In the genomic region with DNA sequence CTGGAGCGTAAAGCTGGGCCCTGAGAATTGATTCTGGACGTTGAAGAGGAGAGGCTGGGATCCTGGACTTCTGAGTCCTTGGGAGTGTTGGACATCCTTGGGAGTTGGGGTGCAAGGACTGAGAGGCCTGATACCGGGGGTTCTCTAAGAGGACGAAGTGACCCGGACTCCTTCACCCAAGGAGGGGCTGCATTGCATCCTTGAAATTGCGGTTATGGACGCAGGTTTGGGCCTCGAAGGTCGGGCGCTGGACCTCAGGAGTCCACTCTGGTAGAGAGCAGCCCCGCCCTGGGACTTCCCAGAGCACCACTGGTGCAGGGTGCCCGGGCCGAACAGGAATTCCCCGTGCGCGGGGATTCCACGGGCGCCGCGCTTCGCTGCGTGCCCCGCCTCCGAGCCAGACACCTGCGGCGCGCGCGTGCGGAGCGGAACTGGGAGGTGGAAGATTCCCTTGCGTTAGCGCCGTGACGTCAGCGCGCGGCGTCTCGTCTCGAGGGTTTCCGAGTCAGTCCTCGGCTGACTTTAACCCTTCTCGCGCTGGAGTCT, we compare ENCODE assay signal across 9 mouse cellular contexts. TPM values are rescaled to one million over a fixed set of nuclear protein-coding genes. Genes with fewer than 3 reads are reported as not detected.
DNase-seq lines count a peak whose midpoint lies in the region; ATAC-seq lines count a peak whose summit lies in the region.
"Had no signal": no experiment of that assay in that cellular context is flagged by ENCODE, and none has a peak within 500 bp of the region (broad histone marks: within the 10 kb centered on the region; RNA-seq: fewer than 3 reads in every experiment).

No protein-coding gene starts in this region.

- under 1% methylated on average over 45 of the region's 45 CpGs for WGBS in heart, embryonic 15.5 days
- WGBS in liver, embryonic 12.5 days (ENCODE audit: insufficient replicate concordance) = under 1% methylated on average over 45 of the region's 45 CpGs

- H3K36me3 ChIP-seq in heart, embryonic 15.5 days = 0 out of 2 replicates have a peak, but pooled peaks cover 4% of the 10 kb centered on the region
- H3K36me3 ChIP-seq in liver, embryonic 12.5 days = peaks cover 29% of the 10 kb centered on the region
- H3K36me3 ChIP-seq in splenic B cell, adult 2 months (ENCODE audit: control insufficient read depth, insufficient read depth, low read length, poor library complexity, severe bottlenecking) = peaks cover 29% of the 10 kb centered on the region

- peak overlapping the region; percentile 94 for H3K4me2 ChIP-seq in heart, embryonic 15.5 days
- peak overlapping the region; percentile 95 for H3K4me2 ChIP-seq in liver, embryonic 12.5 days

- peaks cover 8% of the 10 kb centered on the region; the same call in 1 of the 2 replicates for H3K27me3 ChIP-seq in heart, embryonic 15.5 days
- peaks cover 10% of the 10 kb centered on the region; the same call in 1 of the 2 replicates for H3K27me3 ChIP-seq in liver, embryonic 12.5 days (replicated peaks)
- no peaks in the 10 kb centered on the region for H3K27me3 ChIP-seq in splenic B cell, adult 2 months (ENCODE audit: control insufficient read depth, insufficient read depth, low read length, poor library complexity, severe bottlenecking)

- peak overlapping the region; percentile 40 for H3K9ac ChIP-seq in heart, embryonic 15.5 days
- peak overlapping the region; percentile 60 for H3K9ac ChIP-seq in liver, embryonic 12.5 days

- peak; percentile 88 to 93 for DNase-seq in CD8-positive naive resting alpha-beta T cell, adult 2 months (ENCODE audit: low read depth in 2 of 2, low spot score in 2 of 2)
- DNase-seq in c-Kit-negative CD71-positive TER-119-positive erythroid progenitor cells, embryonic 14.5 days (ENCODE audit: low read depth, low spot score) = peak; percentile 21
- DNase-seq in fibroblast of lung, adult 2 months (ENCODE audit: low read depth) = peak; percentile 27
- DNase-seq in kidney, postnatal 14 days = peak; percentile 89
- DNase-seq in naive thymus-derived CD4-positive, alpha-beta T cell, adult 2 months (ENCODE audit: low read depth) = peak; percentile 98
- peak; percentile 99 for DNase-seq in splenic B cell, adult 2 months (ENCODE audit: low read depth, low spot score)

- H3K4me1 ChIP-seq in heart, embryonic 15.5 days (replicated peaks) = peaks cover 18% of the 10 kb centered on the region
- H3K4me1 ChIP-seq in liver, embryonic 12.5 days = peaks cover 42% of the 10 kb centered on the region

- H3K9me3 ChIP-seq in heart, embryonic 15.5 days (replicated peaks) = no peaks in the 10 kb centered on the region
- no peaks in the 10 kb centered on the region for H3K9me3 ChIP-seq in liver, embryonic 12.5 days (replicated peaks)

- peak overlapping the region; percentile 62 for H3K4me3 ChIP-seq in heart, embryonic 15.5 days
- H3K4me3 ChIP-seq in liver, embryonic 12.5 days = peak overlapping the region; percentile 65

- peak; percentile 59 for ATAC-seq in heart, embryonic 15.5 days (replicated peaks; ENCODE audit: insufficient number of reproducible peaks, insufficient read depth, low FRiP score, low read depth)
- peak; percentile 47; the same call in 1 of the 2 replicates for ATAC-seq in liver, embryonic 12.5 days

- peak overlapping the region; percentile 18 for H3K27ac ChIP-seq in heart, embryonic 15.5 days
- H3K27ac ChIP-seq in liver, embryonic 12.5 days = peak overlapping the region; percentile 66

RNA-seq across cellular contexts. Expression of a gene that starts 0.4 kb away (rescaled TPM):
- polyA plus RNA-seq in heart, embryonic 15.5 days (2015; fragmentation: Nextera tagmentation; extraction: Ambion mirVana) = 0.76 and 1.5 TPM in 2 replicates
- polyA plus RNA-seq in liver, embryonic 12.5 days (2016; fragmentation: Nextera tagmentation; extraction: Ambion mirVana) = 1.5 and 2.1 TPM in 2 replicates

RNA-seq across cellular contexts. Expression of a gene that starts 2.3 kb away (rescaled TPM):
- polyA plus RNA-seq in heart, embryonic 15.5 days (2015; fragmentation: Nextera tagmentation; extraction: Ambion mirVana) = 0.98 and 2.7 TPM in 2 replicates
- polyA plus RNA-seq in liver, embryonic 12.5 days (2016; fragmentation: Nextera tagmentation; extraction: Ambion mirVana) = 3.0 and 4.1 TPM in 2 replicates

RNA-seq across cellular contexts. Expression of a gene that starts 8.4 kb away (rescaled TPM):
- polyA plus RNA-seq in heart, embryonic 15.5 days (2015; fragmentation: Nextera tagmentation; extraction: Ambion mirVana) = 27.1 and 46.0 TPM in 2 replicates
- 51.1 and 52.7 TPM in 2 replicates for polyA plus RNA-seq in liver, embryonic 12.5 days (2016; fragmentation: Nextera tagmentation; extraction: Ambion mirVana)

RNA-seq across cellular contexts. Expression of a gene that starts 23.4 kb away (rescaled TPM):
- 14.7 and 21.7 TPM in 2 replicates for polyA plus RNA-seq in heart, embryonic 15.5 days (2015; fragmentation: Nextera tagmentation; extraction: Ambion mirVana)
- polyA plus RNA-seq in liver, embryonic 12.5 days (2016; fragmentation: Nextera tagmentation; extraction: Ambion mirVana) = 7.5 and 8.2 TPM in 2 replicates

RNA-seq across cellular contexts. Expression of a gene that starts 35.5 kb away (rescaled TPM):
- polyA plus RNA-seq in heart, embryonic 15.5 days (2015; fragmentation: Nextera tagmentation; extraction: Ambion mirVana) = 0.16 TPM in 2 replicates
- 0.05 and 0.17 TPM in 2 replicates for polyA plus RNA-seq in liver, embryonic 12.5 days (2016; fragmentation: Nextera tagmentation; extraction: Ambion mirVana)
- polyA plus RNA-seq: gonadal fat pad, adult 2 months had no signal

Comparison
In these comparisons a context has a peak if more than half of its experiments do, and no peak if none do; other contexts are left out.
1. Peak in every context shown above with its lines: DNase-seq, ATAC-seq, H3K4me3 ChIP-seq and H3K27ac ChIP-seq.
2. DNase-seq: peak in every context shown above with its lines; median percentile 99 in splenic B cell, adult 2 months; 98 in naive thymus-derived CD4-positive, alpha-beta T cell, adult 2 months; 90 in CD8-positive naive resting alpha-beta T cell, adult 2 months; 89 in kidney, postnatal 14 days; 27 in fibroblast of lung, adult 2 months; 21 in c-Kit-negative CD71-positive TER-119-positive erythroid progenitor cells, embryonic 14.5 days.